Mouse (Mus musculus): ENCODE data around the gene Adrm1.

Gene Adrm1

DNA sequence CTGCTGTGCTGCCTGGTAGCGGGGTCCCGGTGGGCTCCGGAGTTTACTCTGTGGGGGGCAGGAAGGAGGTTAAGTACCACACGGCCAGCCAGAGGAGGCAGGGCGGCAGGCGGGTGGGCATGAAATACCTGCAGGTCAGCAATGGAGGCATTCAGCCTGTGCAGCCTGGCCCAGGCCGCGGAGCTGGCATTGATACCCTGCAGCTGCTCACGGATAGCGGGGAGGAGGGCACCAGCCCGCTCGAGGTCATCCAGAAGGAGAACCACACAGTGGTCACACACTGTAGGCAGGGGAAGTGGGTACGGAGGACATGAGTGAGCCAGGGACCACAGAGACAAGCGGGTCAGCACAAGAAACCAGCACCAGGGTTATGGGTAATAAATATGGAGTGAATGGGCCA, 14.4 kb downstream of the Adrm1 start:
- peak in 1 of 2 experiments; percentile 5 for DNase-seq

DNA sequence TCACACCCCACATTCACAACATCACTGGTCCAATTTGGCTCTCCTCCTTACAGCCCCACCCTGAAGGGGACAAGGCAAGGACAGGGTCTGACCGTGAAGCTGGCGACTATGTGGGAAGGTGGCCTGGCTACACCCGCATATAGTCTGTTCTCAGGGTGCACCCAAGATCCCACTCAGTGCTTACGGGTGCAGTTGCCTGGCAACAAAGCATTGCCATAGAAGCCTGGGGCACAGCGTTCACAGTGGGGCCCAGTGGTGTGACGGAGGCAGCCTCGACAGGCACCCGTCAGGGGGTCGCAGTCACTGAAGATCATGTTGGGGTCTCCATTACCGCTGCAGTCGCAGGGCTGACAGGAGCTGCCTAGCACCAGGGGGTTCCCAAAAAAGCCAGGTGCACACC, 16.1 kb downstream of the Adrm1 start:
- DNase-seq = peak in 1 of 2 experiments; percentile 2

DNA sequence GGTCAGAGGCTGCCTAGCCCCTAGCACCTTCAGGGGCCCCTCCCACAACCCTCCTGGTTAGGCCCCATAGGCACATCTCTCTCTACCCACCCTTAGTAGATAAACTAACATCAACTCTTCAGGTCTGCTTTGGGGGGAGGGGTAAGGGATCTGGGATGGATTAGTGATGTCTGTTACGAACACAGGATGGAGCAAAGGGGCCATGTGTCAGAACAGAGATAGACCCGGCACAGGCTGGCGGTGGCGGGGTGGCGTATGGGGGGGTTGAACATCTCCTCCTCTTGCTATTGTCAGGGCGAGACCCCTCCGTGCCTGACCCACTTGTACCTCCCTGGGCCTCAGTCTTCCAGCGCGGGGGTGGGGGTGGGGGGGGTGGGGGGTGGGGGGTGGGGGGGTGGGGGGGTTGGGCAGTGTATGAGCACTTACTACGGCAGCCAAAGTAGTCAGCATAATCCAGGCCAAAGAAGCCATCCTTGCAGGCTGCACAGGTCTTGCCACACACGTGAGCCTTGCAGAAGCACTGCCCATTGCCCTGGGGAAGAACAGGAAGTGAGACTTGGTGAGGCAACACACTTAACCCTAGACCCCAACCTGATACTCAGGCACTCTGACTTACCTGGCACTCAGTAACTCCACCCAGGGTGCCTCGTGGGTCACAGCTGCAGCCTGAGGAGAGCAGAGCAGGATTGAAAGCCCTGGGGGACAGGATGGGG, 25.5 kb downstream of the Adrm1 start:
- DNase-seq = no peak

DNA sequence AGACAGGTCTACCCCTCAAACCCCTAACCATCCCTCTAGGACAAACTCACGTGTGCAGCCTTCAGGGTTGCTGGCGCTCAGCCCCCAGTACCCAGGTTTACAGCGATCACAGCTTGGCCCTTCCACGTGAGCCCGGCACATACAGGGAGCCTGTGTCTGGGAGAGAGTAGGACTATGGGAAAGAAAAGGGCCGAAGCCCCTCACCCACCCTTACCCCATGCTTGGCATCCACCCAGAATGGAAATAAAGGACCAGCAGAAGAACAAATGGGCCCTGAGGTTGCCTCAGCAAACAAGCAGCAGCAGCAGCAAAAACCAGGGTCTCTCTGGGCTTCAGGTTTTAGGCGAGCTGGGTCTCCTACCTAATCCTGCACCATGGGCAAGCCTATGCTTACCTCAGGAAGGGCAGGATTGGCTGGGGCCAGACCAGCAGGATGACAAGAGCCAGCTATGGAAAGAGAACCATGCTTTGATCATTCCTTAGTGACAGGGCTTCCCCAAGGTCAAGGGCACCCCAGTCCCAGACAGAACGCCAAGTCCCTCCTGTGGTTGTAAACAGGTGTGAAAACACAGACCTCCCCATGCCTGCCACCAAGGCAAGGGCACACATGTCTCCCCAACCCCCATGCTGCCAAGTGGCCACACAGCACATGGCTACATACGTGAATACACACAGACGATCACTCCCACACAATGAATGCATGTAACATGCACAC, 26.2 kb downstream of the Adrm1 start:
- DNase-seq = no peak

DNA sequence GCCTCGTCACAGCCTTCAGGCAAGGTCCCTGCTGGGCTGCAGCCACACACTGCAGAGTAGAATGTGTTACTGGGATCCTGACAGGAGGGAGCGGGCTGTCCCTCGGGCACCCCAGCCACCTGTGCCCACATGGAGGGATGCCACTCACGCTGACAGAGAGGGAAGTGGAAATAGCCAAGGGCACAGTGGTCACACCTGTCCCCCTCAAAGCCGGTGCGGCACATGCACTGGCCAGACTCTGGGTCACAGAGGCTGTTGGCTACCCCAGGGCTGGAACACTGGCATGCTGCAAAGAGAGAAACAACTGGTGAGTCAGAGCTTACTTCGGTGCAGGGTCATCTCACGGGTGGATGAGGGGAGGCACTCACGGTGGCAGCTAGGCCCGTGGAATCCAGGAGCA, 27.5 kb downstream of the Adrm1 start:
- DNase-seq = no peak

DNA sequence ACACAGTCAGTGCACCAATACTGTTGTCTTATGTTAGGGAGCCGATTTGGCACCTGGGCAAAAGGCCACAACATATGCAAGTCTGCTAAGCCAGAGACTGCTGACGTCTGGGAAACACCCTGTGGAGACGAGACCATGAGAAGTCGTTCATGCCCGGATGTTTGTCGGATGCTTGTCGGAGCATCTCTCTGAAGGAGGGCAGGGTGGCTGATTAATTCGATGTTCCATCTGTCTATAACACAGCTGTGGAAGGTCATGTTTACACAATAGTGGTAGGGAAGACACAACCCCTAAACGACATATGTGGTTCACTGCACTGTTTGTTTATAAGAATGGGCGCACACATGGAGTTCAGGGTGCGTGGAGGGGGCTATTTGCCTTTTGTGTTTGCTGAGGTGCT, 29.4 kb downstream of the Adrm1 start:
- no peak for DNase-seq

DNA sequence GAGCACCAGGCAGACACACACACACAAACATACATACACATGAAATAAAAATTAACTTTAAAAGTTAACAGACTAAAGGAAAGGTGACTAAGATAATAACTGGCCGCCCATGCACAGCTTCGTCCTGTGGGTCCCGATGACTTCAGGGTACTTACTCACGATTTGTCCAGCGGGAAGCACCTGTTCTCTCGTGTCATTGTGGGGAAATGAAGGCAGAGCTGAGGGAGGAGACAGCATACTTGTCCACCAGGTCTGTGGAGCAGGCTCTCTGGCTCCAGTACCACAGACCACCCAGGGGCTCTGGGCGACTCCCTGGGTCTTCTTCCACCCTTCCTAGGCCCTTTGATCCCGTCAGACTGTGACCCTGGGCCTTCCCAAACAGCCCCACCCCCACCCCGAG, 30.0 kb downstream of the Adrm1 start:
- no peak for DNase-seq

DNA sequence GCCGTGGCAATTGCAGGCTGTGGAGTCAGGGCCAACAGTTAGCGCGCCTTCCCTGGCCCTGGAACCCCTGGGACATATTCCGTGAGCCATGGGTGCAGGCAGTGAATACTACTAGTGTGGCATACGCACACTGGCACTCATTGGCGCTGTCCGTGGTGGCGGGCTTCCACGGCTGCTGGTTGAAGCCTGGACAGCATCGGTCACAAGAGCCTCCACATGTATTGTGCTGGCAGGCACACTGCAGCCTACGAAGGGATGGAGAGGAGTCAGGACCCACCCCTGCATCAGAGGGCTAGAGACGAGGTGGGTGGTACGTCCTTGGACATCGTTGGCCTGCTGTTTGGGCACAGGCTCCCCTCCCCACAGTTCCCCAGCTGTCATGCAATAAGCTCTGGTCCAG, 31.0 kb downstream of the Adrm1 start:
- DNase-seq = no peak

DNA sequence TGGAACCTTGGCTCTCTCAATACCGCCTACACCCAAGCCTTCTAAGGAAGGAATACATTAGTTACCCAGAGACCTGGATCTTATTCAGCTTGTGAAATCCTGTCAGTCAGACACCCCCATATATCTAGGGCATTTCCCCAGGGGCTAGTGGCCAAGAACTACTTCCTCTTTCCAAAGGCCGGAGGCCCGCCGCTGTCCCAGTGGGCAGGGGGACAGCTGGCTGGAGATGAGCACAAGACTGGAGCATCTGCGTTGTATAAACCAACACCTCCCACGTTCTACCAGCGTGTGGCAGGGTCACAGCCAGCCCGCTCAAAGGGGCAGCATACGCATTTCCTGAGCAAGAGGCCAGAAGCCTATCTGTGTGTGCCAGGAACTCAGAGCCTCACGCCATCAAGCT, 31.5 kb downstream of the Adrm1 start:
- no peak for DNase-seq

- DNase-seq = no peak
These were observed 33.2 kb downstream of the Adrm1 start for GRCm38 (mm10) chr2:180204501-180204900.

- DNase-seq = no peak
These were observed 34.0 kb downstream of the Adrm1 start for GRCm38 (mm10) chr2:180205083-180205955.

DNA sequence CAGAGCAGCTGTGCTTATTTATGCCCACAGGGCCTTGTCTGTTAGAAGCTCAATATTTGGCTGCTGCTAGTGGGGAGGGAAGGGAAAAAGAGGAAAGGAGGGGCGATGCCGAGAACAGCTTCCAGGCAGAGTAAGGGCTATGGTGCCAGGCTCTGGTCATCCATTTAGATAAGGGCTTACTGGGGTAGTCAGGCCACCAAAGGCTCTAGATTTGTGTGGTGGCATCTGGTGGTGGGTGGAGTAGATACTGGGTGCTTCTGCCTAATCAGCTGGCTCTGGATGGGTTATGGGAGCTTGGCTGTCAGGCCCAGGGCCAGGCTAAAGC, 34.6 kb downstream of the Adrm1 start:
- no peak for DNase-seq

GRCm38 (mm10) chr2:180207840-180208239, 36.6 kb downstream of the Adrm1 start:
- peak; percentile 16 to 23 for DNase-seq

DNA sequence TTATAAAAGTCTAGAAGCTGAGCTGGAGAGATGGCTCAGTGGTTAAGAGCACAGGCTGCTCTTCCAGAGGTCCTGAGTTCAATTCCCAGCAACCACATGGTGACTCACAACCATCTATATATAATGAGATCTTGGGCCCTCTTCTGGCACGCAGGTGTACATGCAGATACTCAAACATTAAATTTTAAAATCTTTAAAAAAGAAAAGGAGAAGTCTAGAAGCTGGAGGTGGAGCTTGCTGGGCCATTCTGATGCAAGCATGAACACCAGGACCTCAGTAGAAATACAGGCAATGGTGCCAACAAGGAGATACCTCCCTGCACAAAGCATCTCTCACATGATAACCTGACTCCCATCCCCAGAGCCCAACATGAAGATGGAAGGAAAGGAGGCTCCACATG, 37.7 kb downstream of the Adrm1 start:
- DNase-seq = no peak

DNA sequence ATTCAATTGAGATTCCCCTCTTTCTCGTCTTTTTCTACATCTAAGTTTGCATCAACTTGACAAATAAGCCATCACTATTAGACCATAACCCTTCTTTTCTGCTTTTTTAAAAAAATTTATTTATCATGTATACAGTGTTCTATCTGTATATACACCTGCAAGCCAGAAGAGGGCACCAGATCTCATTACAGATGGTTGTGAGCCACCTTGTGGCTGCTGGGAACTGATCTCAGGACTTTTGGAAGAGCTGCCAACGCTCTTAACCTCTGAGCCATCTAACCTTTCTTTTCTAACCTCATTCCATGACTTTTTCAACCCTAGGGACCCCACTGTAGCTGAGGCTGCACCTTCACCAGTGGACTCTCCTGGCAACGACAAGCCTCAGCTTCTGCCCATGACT, 41.0 kb downstream of the Adrm1 start:
- peak in 1 of 2 experiments; percentile 0 for DNase-seq

GRCm38 (mm10) chr2:180214352-180214978, 43.2 kb downstream of the Adrm1 start:
- DNase-seq = no peak

DNA sequence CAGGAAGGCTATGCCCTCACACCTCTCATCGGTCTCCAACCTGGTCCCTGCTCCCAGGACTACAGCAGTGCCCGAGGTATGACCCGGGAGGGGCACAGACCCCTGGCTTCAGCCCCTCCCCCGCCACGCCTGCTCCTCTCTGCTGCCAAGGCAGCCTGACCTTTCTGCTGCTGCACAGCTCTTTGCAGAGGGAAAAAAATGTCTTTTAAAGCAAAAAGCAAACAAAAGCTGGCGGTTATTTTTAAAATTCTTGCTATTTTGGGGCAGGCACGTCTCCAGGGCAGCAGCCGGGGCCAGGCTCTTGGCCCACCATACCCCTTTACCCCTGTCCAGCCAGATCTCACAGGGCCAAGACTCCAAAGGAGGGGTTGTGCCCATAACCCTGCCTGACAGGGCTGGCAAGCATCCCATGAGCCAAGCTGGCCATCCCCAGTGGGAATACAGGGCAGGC, 43.8 kb downstream of the Adrm1 start:
- no peak for DNase-seq

GRCm38 (mm10) chr2:180215951-180216350, 44.7 kb downstream of the Adrm1 start:
- no peak for DNase-seq

GRCm38 (mm10) chr2:180216921-180217320, 45.6 kb downstream of the Adrm1 start:
- DNase-seq = no peak

DNA sequence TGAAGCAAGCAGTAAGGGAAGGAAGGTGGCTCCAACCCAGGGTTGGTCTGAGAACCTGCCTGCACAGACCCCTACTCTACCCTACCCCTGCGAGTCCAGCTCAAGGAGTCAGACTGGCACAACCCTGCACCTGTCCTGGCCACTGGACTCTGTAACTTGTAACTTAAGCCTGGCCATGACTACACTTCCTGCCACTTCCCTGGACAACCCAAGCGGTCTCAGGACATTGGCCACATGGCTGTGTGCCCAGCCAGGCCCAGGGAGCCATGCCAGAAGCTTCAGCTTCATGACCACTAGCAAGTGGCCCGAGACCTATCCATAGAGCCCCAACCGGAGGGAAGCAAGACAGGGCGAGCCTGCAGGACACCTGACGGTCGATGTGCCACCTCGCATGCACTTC, 46.3 kb downstream of the Adrm1 start:
- DNase-seq = no peak

GRCm38 (mm10) chr2:180218241-180218640, 47.0 kb downstream of the Adrm1 start:
- no peak for DNase-seq

- DNase-seq = no peak
These were observed 47.4 kb downstream of the Adrm1 start for GRCm38 (mm10) chr2:180218677-180219076.

Measured in thymus, postnatal 36 days (tissue).